In the genomic region with DNA sequence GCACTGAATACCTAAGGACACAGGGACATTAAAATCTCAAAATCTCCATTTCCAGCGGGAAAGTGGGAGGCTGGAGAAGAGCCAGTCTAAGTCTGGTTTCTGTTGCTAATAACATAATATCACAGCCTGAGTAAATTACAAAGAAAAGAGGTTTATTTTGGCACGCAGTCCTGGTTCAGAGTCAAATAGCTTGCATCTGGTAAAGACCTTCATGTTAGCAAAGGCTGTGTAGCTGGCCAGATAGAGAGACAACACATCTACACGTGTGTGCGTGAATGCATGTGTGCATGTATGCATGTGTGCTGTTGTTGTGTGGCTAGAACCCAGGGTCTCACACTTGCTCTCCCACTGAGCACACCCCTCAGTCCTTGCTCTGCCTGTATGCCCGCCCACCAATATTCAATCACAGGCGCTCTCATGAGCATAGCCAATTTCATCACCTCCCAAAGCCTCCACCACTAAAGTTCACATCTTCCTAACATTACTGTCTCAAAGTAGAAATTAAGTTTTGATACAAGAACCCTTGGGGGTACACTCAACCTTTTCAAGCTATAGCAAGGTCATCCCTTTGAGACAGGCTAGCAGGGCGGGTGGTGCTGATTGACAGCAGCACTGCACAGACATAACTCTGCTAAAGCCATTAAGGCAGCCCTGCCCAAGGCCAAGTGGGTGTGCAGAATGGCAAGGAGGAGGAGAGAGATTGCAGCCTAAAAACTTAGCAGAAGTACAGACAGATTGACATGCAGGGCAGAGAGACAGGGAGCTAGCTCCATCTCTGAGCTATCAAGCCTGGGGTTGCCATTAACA, we compare ENCODE assay signal across 12 mouse cellular contexts.
DNase-seq lines count a peak whose midpoint lies in the region; ATAC-seq and TF ChIP-seq lines count a peak whose summit lies in the region.
"Had no signal": no experiment of that assay in that cellular context is flagged by ENCODE, and none has a peak within 500 bp of the region (broad histone marks: within the 10 kb centered on the region; RNA-seq: fewer than 3 reads in every experiment).

No protein-coding gene starts in this region.

- H3K9me3 ChIP-seq in kidney, embryonic 15.5 days (replicated peaks), result no peaks in the 10 kb centered on the region
- no peaks in the 10 kb centered on the region for H3K9me3 ChIP-seq in embryonic facial prominence, embryonic 15.5 days (replicated peaks)
- no peaks in the 10 kb centered on the region for H3K9me3 ChIP-seq in heart, embryonic 16.5 days (replicated peaks; ENCODE audit: control insufficient read depth, low read length)
- H3K9me3 ChIP-seq in liver, postnatal 0 days (ENCODE audit: low read length), result no peaks in the 10 kb centered on the region
- H3K9me3 ChIP-seq in liver, embryonic 12.5 days (replicated peaks), result no peaks in the 10 kb centered on the region
- H3K9me3 ChIP-seq: forebrain, embryonic 12.5 days; hindbrain, embryonic 15.5 days; megakaryocyte, embryonic 14.5 days had no signal

- TF ChIP-seq EP300 in liver, postnatal 0 days (IDR thresholded peaks at IDR 0.05; ENCODE audit: low read depth), result no peak

- H3K4me1 ChIP-seq in kidney, embryonic 15.5 days, result peaks cover 22% of the 10 kb centered on the region
- H3K4me1 ChIP-seq in embryonic facial prominence, embryonic 15.5 days, result peaks cover 18% of the 10 kb centered on the region
- H3K4me1 ChIP-seq in heart, embryonic 16.5 days (ENCODE audit: control insufficient read depth, insufficient read depth, low read length), result peaks cover 21% of the 10 kb centered on the region
- H3K4me1 ChIP-seq in liver, postnatal 0 days (ENCODE audit: insufficient read depth), result 0 out of 2 replicates have a peak, but pooled peaks cover 5% of the 10 kb centered on the region
- no peaks in the 10 kb centered on the region for H3K4me1 ChIP-seq in liver, embryonic 12.5 days

- no peak overlapping the region for H3K4me3 ChIP-seq in kidney, embryonic 15.5 days (replicated peaks)
- no peak overlapping the region for H3K4me3 ChIP-seq in embryonic facial prominence, embryonic 15.5 days (replicated peaks)
- H3K4me3 ChIP-seq in heart, embryonic 16.5 days (ENCODE audit: low read length), result no peak overlapping the region
- no peak overlapping the region for H3K4me3 ChIP-seq in liver, postnatal 0 days (ENCODE audit: low read depth, low read length)
- no peak overlapping the region for H3K4me3 ChIP-seq in liver, embryonic 12.5 days
- H3K4me3 ChIP-seq: forebrain, embryonic 12.5 days; hindbrain, embryonic 15.5 days; megakaryocyte, embryonic 14.5 days had no signal

- no peaks in the 10 kb centered on the region for H3K27me3 ChIP-seq in kidney, embryonic 15.5 days
- no peaks in the 10 kb centered on the region for H3K27me3 ChIP-seq in embryonic facial prominence, embryonic 15.5 days
- no peaks in the 10 kb centered on the region for H3K27me3 ChIP-seq in heart, embryonic 16.5 days (ENCODE audit: control insufficient read depth, insufficient read depth, low read length)
- no peaks in the 10 kb centered on the region for H3K27me3 ChIP-seq in liver, postnatal 0 days (ENCODE audit: insufficient read depth, low read length)
- no peaks in the 10 kb centered on the region for H3K27me3 ChIP-seq in liver, embryonic 12.5 days (replicated peaks)
- H3K27me3 ChIP-seq: hindbrain, embryonic 15.5 days had no signal

- H3K9ac ChIP-seq in kidney, embryonic 15.5 days, result no peak overlapping the region
- no peak overlapping the region for H3K9ac ChIP-seq in embryonic facial prominence, embryonic 15.5 days
- no peak overlapping the region for H3K9ac ChIP-seq in heart, embryonic 16.5 days (ENCODE audit: low read length)
- H3K9ac ChIP-seq in liver, postnatal 0 days (replicated peaks), result no peak overlapping the region; the same call in 1 of the 2 replicates
- no peak overlapping the region for H3K9ac ChIP-seq in liver, embryonic 12.5 days
- H3K9ac ChIP-seq: forebrain, embryonic 12.5 days; hindbrain, embryonic 15.5 days had no signal

- WGBS in kidney, embryonic 15.5 days, result 70% methylated on average over 7 of the region's 7 CpGs
- 62% methylated on average over 7 of the region's 7 CpGs for WGBS in embryonic facial prominence, embryonic 15.5 days
- WGBS in heart, embryonic 16.5 days, result 64% methylated on average over 7 of the region's 7 CpGs
- 76% methylated on average over 7 of the region's 7 CpGs for WGBS in liver, postnatal 0 days (ENCODE audit: insufficient replicate concordance)
- WGBS in liver, embryonic 12.5 days (ENCODE audit: insufficient replicate concordance), result 67% methylated on average over 7 of the region's 7 CpGs

- peaks cover 16% of the 10 kb centered on the region for H3K36me3 ChIP-seq in kidney, embryonic 15.5 days
- H3K36me3 ChIP-seq in embryonic facial prominence, embryonic 15.5 days, result no peaks in the 10 kb centered on the region
- 0 out of 2 replicates have a peak, but pooled peaks cover 2% of the 10 kb centered on the region for H3K36me3 ChIP-seq in heart, embryonic 16.5 days (ENCODE audit: control insufficient read depth, insufficient read depth)
- no peaks in the 10 kb centered on the region; the same call in 1 of the 2 replicates for H3K36me3 ChIP-seq in liver, postnatal 0 days (replicated peaks; ENCODE audit: insufficient read depth, low read length)
- no peaks in the 10 kb centered on the region for H3K36me3 ChIP-seq in liver, embryonic 12.5 days
- H3K36me3 ChIP-seq: forebrain, embryonic 12.5 days; hindbrain, embryonic 15.5 days had no signal

- no peak overlapping the region for H3K4me2 ChIP-seq in kidney, embryonic 15.5 days
- H3K4me2 ChIP-seq in embryonic facial prominence, embryonic 15.5 days (replicated peaks), result no peak overlapping the region
- H3K4me2 ChIP-seq in heart, embryonic 16.5 days (ENCODE audit: low read depth, low read length), result no peak overlapping the region
- no peak overlapping the region for H3K4me2 ChIP-seq in liver, postnatal 0 days (ENCODE audit: low read depth, low read length)
- no peak overlapping the region for H3K4me2 ChIP-seq in liver, embryonic 12.5 days

- no peak for DNase-seq in kidney, adult 11 months
- peak; percentile 43 for DNase-seq in NIH3T3 (ENCODE audit: low read depth)
- no peak for DNase-seq in liver, postnatal 0 days
- DNase-seq: cerebellum, adult 8-10 months; gastrocnemius, postnatal 10 days had no signal

- TF ChIP-seq CTCF in liver, postnatal 0 days (IDR thresholded peaks at IDR 0.05; ENCODE audit: low read depth), result no peak

- peak overlapping the region; percentile 41 for H3K27ac ChIP-seq in kidney, embryonic 15.5 days
- no peak overlapping the region for H3K27ac ChIP-seq in embryonic facial prominence, embryonic 15.5 days (replicated peaks)
- H3K27ac ChIP-seq in heart, embryonic 16.5 days (ENCODE audit: low read length), result peak overlapping the region; percentile 8; the same call in 1 of the 2 replicates
- no peak overlapping the region for H3K27ac ChIP-seq in liver, postnatal 0 days (ENCODE audit: low read depth)
- H3K27ac ChIP-seq in liver, embryonic 12.5 days, result no peak overlapping the region
- H3K27ac ChIP-seq: forebrain, embryonic 12.5 days; hindbrain, embryonic 15.5 days had no signal

- peak; percentile 14; the same call in 1 of the 2 replicates for ATAC-seq in kidney, embryonic 15.5 days (replicated peaks; ENCODE audit: low FRiP score)
- 0 out of 2 replicates have a peak, but pooled peaks have one; percentile 34 for ATAC-seq in embryonic facial prominence, embryonic 15.5 days (ENCODE audit: insufficient number of reproducible peaks, low FRiP score, low TSS enrichment, low read depth)
- ATAC-seq in heart, embryonic 16.5 days (replicated peaks; ENCODE audit: extremely low read depth, insufficient read depth, low FRiP score), result peak; percentile 41; the same call in 1 of the 2 replicates
- no peak for ATAC-seq in liver, postnatal 0 days
- no peak for ATAC-seq in liver, embryonic 12.5 days

Comparison
In these comparisons a context has a peak if more than half of its experiments do, and no peak if none do; other contexts are left out.
1. ATAC-seq: peak in kidney, embryonic 15.5 days (single experiment), embryonic facial prominence, embryonic 15.5 days (single experiment) and heart, embryonic 16.5 days (single experiment); none in liver, postnatal 0 days (single experiment) and liver, embryonic 12.5 days (single experiment).
2. H3K27ac ChIP-seq: peak in kidney, embryonic 15.5 days (single experiment) and heart, embryonic 16.5 days (single experiment); none in embryonic facial prominence, embryonic 15.5 days (single experiment), liver, postnatal 0 days (single experiment) and liver, embryonic 12.5 days (single experiment).